Mouse (Mus musculus) monocyte, adult 2 months (primary cell): ENCODE measurements around the gene Atg10.
A peak's percentile ranks its signal among the peaks of the same experiment; 100 is the strongest.

Experiments
- DNase-seq, 2 experiments: peaks; one replicate each; pipeline ENCODE4 v3.0.0; 2022; ENCODE audit warnings: low spot score in 2 of 2, low read depth in 1 of 2

The Atg10 gene

DNA sequence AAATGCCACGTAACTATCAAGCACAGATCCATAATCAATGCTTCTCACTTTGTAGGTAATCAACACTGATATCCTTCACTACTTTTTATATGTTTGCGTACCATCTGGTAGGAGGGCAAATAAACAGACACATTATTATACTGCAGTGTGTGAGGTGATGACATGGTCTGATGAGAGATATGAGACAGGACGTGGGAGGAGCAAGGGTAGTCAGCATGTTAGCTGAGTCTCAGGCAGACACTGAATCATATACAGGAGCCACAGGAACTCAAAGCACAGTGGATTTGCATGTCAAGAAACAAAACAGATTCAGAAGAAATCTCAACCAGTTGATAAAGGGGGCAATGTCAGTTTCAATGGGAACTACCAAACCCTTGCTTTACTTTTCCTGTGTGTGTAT is 185.7 kb downstream of the Atg10 start:
- DNase-seq: no peak

DNA sequence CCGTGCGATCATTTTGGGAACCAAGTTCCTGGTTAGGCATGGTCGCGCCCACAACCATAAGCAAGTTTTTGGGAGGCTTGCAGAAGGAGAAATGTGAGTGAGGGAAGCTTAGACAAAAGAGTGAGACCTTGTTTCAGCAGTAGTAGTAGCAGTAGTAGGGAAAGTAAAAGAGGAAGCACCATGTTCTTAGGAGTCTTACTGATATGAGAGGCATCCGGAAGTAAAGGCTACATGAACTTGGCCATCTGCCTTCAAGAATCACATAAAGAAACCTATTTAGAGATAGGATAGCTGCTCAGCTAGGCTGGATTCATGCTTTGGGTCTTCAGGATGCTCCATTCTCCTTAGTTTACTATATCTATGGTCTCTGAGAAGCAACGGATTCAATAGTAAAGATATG is 186.4 kb downstream of the Atg10 start:
- no peak for DNase-seq

DNA sequence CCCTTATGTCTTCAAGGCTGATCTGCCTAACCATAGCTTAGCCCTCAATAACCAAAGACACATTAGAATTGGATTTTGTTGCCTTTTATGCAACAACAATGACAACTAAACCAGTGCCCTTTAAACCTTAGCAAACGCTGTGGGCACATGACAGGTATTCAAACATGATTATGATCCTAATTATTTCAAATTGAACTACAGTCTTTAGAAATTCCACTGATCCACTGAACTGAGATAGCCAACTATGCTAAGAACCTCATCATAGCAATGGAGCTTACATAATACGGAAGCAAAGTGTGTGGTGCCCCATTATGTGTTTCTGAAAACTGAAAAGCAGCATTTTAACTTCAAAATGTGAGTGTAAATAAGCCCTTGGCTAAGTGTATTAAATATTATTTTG is 191.9 kb downstream of the Atg10 start:
- no peak for DNase-seq

DNA sequence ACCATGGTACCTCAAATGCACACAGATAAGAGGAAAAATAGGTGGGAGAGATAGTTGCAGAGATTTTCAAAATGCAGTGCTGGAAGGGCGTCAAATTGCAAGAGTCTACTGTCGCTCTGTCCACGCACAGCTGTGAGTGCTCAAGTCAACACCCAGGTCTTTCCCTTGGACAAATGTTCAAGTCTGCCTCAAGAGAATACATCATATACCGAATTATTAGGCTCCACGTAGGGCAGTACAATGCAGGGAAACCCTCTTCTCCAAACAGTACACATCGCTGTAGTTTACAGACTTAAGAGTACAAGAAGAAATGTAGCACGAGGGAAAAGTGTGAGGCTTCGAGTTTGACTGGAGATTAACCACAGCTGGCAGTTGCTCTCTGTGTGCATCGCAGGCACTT is 200.3 kb downstream of the Atg10 start:
- DNase-seq: no peak

DNA sequence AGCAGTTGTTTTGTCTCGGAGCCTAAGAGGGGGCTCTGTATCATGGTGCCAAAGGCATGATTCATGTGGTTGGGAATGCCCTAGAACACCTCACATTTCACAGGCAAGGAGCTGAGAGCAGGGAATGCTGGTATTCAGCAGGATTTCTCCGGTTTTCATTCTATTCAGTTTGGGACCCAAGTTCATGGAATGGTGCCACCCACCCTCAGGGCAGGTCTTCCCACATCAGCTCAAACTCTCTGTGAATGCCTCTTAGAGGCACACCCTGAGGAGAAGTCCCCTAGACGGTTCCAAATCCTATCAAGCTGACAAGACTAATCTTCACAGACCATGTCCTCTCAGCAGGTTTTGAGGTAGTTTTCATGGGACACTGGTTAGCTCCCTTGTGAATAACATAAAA is 211.9 kb downstream of the Atg10 start:
- DNase-seq: no peak

DNA sequence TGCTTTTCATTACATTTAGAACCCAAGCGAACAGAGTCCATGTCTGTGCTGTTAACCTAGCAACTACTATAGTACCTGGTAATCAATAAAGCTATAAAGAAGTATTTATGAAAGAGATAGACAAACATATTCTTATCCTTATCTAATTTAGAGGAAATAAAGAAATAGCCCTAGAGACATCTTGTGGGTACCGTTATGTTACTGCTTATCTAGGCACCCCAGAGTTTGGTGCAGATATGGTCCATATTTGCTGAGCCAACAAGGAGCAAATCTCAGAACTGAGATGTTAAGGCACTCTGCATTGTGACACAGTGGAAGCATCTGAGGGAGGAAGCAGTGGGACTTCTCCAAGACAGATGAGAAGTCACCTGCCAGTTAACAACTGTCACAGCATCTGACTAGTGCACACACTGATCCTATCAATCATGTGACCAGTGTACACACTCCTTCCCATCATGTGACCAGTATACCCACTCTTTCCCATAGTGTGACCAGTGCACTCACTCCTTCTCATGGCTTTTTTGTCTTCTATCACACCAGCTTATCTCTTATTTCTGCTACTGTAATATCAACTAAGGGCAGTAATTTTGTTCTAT is 228.6 kb downstream of the Atg10 start:
- no peak for DNase-seq

DNA sequence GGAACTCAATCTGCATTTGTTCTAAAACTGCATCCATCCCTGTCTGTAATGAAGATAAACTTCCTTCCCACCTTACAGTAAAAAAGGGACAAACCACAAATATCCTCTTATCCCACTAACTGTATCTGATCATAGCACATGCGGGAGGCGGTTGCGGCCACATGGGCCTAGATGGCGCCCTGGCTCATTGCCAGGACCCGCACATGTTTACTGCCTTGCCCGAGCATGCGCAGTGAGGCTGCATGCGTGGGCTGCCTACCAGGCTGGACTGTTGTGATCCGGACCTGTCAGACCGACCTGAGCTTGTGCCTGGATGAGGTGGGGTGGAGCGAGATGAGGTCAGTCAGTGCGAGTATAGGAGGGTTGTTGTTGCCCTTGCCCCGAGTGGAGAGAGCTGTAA is 230.2 kb downstream of the Atg10 start:
- DNase-seq: no peak

DNA sequence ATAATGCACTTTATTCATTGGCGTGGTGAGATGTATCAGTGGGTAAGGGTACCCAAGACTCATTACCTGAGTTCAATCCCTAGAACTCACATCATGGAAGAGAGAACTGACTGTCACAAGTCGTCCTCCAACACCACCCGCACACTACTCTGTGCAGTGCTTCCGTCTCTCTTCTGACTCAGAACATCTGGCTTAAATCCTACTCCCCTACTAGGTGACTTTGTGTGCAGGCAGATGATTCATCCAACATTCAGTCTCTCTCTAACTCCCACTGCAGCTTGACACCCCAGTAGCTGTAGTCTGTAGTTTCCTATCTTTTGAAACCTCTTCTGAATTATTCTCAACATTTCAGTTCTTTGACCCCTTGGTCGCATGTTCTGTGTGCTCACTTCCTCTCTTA is 230.8 kb downstream of the Atg10 start:
- no peak for DNase-seq

DNA sequence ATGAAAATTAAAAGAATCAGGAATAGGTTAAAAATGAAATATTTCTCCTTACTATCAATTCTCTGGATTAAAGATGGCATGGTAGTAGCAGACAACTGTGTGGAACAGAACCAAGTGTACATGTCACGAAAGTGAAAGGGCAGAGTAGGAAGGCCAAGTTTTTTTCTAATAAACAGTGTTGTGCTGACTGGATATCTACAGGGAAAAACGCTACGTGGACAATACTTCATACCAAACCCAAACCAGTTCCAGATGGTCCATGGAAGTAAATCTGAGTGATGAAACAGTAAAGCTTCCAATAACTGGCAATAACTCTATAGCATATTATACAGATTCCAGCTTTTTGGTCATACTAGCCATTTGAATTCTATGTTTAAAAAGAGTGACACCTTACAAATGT is 235.5 kb downstream of the Atg10 start:
- DNase-seq: no peak

DNA sequence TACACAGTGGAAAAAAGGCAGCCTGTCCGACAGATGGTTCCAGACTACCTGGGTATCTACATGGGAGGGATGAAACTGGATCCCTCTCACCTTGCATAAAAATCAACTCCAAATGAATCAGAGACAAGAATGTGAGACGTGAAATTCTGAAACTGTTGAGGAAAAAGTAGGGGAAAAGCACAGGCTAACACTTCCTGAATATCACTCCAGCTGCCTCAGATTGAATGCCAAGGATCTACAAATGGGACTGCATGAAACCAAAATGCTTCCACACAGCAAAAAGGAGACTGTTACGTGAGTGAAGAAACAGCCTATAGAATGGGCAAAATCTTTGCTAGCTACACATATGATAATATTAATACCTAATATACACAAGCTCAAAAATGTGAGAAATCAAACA is 238.4 kb downstream of the Atg10 start:
- DNase-seq: no peak

DNA sequence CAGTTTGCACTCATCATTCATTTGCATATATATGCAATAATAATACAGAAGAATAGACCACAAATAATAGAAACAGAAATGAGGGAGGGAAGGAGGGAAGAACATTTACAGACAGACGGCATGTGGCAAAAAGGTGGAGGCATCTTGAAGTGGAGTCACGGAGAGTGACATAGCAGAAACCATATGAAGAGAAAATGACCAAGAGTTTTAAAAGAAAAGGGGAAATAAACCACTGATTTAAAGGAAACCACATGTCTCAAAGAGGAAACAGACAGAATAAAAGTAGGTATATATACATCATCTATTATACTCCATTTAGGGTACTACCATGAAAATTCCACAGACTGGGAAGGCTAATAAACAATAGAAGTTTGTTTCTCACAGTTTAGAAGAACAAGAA is 239.7 kb downstream of the Atg10 start:
- DNase-seq: no peak

DNA sequence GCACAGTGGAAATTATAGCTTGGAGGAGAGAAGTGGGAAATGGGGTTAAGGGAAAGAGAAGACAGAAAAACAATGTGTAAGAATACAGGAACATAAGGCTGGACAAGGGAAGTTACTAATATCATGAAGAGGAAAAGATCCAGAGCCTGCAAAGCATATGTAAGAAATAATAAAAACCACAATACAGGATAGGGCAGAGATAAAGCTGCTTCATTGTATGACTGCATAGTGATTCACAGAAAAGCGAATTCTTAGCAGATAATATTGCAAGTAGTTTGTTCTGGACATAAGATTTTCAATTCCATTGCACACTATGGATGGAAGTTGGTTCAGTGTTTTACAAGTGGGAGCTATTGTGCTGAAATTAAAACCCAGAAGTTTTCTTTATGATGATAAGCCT is 242.0 kb downstream of the Atg10 start:
- DNase-seq: no peak

DNA sequence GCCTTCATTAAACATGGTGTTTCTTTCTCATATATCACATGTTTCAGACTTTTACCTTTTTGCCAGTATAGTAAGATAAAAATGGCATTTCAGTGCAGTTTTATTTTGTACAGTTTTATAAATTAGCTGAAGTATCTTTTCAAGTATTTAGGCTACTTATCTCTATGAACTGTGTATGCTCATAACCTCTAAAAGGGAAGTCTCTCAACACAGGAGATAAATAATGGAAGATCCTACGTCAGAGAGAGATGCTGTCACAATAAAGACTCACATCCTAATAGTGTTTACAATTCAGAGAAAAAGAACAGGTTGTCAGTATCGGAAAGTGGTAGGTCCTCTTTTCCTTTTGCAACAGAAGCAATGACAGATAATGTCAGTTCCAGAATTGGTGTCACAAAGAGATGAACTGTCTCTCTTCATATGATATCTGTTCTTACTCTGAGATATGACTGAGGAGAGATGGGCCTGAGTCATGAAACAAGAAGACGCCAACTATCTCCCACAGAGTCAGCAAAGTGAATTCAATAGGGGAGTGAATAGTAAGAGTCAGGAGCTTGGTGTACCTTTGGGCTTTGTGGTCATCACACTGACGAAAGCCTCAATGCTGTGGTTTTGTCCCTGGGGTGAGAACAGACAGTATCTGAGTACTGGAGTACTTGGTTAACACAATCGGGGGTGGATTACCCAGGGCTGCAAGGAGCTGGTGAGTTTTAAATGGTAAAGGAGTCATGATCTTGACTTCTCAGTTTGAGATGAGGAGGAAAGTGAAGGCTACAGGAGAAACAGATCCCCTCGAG is 242.7 kb downstream of the Atg10 start:
- no peak for DNase-seq

DNA sequence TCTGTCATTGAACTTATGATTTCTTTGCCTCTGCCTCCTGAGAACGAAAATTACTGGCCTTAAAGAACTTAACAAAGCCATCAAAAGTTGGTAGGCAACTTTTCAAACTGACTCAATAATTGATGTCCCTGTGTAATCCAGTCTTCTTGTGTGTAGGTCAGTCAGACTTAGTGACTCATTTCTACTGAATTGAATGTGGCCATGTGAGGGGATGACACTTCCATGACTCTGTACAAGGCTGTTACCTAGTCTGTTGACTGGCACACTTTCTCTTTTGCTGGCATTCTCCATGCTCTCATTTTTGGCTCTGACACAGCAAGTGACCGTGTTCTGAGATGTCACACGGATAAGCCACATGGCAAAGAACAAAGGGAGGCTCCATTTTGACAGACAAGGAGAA is 246.7 kb downstream of the Atg10 start:
- DNase-seq: no peak

DNA sequence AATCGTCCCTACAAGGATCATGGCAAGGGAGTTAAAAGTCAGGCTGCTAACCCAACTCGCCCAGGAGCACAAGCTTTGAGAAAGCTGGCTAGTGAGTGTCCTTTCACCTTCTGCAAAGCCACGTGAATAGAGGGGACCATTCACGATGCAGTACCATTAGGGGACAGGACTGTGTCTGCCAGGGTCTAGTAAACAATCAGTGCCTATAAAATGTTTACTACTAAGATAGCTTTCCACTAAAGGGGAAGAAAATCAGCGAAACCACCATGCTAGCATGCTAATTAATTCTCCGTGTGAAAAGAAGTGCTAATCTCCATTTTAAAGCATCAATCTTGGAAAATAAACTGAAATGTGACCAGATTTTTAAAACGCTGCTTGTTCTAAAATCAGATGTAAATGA is 250.4 kb downstream of the Atg10 start:
- no peak for DNase-seq

DNA sequence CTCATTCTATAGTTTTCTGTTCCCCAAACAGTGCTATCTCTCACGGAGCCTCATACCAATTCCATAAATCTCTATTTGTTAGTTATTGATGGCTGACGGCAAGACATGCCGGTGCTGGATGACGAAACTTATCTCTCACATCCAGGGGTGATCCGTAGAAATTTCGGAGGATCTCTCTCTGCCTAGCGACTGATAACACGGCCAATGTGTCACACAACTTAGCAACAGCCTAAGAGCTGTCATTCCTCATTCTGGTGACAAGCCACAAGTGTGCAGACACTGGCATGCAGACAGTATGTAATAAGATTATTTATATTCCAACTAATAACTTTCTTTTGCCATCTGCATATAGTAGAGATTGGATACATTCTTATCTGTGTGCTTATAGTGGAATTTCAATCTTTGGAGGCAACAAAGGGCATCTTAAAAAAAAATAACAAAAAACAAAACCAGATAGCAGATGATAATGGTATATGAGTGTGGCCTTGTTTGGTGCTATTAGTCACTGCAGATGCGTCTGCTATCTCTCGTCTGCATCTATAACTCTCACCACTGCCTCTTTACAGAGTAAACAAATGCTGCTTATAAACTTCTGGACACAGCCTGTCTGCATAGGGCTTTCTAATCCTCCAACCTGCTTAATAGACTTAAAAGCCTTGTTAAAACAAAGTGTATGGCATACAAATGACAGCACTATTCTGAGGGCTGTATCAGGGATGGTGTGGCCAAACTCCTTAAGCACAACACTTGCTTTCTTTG is 253.3 kb downstream of the Atg10 start:
- DNase-seq: no peak

DNA sequence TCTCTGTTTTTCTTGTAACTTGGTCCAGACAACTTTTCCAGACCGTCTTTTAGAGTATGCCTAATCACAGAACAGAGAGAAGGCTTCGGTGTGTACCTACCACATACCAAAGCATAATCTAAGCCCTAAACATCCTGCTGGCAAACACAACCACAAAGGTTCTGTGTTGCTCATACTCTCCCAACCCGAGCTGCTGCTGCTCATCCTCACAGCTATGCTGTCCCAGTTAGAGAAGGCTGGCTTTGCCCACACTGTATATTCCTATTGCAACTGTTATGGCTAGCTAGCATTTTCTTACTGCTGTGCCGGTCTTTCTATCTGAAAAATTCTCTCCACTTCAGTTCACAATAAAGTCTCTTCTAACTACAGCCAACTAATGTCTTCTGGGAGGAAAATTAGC is 254.8 kb downstream of the Atg10 start:
- no peak for DNase-seq

DNA sequence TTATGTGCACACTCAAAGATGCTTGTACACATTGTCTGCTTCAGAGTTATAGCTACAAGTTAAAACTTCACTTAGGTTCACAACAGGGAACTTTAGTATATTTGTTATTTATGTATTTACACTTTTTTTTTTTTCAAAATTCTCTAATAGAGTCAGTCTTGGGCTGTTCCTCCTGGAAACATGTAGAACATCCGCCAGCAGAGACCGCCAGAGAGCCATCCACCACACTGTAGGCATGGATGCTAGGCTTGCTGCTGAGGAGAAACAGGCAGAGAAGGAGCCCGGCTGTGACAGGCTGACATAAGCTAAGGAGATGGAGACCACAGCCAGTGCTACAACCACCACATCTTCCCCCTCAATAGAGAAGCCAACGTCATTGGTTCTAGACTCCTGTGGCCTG is 256.3 kb downstream of the Atg10 start:
- DNase-seq: peak; percentile 8 to 15

DNA sequence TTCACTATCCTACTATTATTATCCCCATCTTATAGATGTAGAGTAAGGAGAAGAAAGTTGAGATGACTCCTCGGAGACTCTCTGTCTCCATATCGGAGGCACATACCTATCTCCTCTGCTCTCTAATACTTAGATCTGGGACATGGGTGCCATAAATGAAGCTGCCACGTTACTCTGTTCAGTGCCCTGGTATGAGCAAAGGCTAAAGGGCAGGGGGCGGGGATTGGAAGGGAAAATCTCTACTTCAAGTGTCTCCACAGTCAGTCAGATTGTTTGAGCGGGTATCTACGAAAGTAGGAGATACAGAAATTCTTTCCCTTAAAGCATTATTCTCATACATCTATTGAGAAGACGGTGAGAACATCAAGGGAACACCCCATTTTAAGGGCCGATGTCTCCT is 257.8 kb downstream of the Atg10 start:
- DNase-seq: no peak

DNA sequence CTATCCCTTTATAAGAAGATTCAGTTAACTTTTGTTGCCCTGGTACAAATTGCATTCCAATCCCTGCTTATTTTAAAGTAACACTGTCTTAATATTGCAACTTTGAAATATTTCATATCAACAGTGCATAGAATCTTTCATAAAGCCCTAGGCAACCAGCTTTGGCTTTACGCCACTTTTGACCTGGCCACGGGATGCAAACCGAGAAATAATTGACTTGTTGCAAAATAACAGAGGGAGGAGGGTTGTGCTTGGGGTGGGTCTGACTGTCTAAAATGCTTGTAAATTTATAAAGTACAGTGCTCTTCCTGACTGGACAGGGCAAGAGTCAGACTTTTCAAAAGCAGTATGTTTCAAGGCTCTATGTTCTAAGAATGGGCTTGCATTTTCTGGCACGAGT is 259.3 kb downstream of the Atg10 start:
- DNase-seq: no peak

DNA sequence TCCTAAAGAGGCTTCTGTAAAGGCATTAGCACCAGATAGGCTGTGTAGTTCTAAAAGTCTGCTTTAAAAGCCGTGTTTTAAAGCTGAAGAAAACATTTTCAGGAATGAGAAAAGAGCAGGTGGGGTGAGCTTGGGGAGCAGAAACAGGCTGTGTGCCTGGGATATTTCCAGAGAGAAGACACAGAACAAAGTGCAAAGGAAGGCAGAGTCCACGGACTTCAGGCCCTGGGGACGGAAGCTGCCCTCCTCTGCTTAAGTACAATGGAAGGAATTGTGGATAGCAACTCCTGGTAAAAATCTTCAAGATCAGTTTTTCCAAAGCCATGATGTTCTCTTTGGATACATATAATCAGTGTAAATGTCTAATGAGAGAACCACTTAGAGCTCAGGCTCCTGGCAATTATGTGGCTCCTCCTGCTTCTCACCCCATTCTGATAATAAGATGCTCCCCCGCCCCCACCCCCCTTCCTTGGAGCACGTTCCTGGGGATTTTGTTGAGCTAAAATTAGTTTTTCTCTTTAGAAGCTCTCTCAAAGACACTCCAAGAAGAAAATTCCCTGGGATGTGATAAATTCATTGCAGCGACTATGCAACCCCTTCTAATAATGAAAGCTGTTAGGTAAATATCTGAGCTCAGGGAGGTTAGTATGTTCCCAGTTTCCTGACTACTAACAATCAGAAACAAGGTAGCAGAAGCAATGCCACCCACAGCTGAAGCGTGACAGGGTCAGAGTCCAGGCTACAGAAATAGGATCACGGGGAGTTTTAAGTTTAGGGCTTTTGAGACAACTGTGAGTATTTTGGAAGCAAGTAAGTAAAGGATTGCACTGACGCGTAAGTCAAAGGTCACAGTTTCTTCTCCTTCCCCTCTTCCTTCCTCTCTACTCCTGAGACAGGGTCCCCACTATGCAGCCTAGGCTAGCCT is 260.7 kb downstream of the Atg10 start:
- DNase-seq: no peak
